Mouse (Mus musculus): ENCODE results near the gene Arpc4. TPM values are rescaled to one million over a fixed set of nuclear protein-coding genes. Genes with fewer than 3 reads are reported as not detected.

Arpc4 gene
- polyA plus RNA-seq, 1 experiment from 2014 or later, result 231 TPM

DNA sequence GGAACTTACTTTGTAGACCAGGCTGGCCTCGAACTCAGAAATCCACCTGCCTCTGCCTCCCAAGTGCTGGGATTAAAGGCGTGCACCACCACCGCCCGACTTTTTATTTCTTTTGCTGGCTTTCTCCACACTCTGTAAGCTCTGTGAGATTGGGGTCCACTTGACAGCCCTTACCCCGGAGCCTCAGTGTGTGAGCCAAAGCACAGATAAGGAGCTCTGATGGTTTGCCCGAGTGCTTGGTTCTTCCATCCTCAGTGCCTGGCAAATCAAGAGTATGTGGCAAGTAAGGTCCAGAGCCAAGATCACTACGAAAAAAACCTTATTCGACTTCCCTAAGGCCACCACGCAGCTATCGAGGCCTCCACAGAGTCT, 14.1 kb downstream of the Arpc4 start:
- H3K36me3 ChIP-seq (replicated peaks; ENCODE audit: control insufficient read depth, insufficient read depth), result peaks cover 48% of the 10 kb centered on the region
- peak overlapping the region; percentile 67 for H3K4me2 ChIP-seq (replicated peaks)
- DNase-seq (ENCODE audit: low spot score) (no peak), ATAC-seq (ENCODE audit: low FRiP score) (0 out of 2 replicates have a peak, but pooled peaks have one; percentile 1)
- peak overlapping the region; percentile 70 for H3K9ac ChIP-seq
- H3K4me1 ChIP-seq (replicated peaks; ENCODE audit: control insufficient read depth, insufficient read depth, low read length), result peaks cover 9% of the 10 kb centered on the region; the same call in 1 of the 2 replicates
- WGBS, result 19% methylated on average over 10 of the region's 10 CpGs
- H3K27ac ChIP-seq, result no peak overlapping the region
- H3K4me3 ChIP-seq (replicated peaks; ENCODE audit: low read length), result peak overlapping the region; percentile 32
- no peaks in the 10 kb centered on the region for H3K27me3 ChIP-seq (ENCODE audit: control insufficient read depth, insufficient read depth, low read length)
- H3K9me3 ChIP-seq (ENCODE audit: control insufficient read depth, low read length), result no peaks in the 10 kb centered on the region

DNA sequence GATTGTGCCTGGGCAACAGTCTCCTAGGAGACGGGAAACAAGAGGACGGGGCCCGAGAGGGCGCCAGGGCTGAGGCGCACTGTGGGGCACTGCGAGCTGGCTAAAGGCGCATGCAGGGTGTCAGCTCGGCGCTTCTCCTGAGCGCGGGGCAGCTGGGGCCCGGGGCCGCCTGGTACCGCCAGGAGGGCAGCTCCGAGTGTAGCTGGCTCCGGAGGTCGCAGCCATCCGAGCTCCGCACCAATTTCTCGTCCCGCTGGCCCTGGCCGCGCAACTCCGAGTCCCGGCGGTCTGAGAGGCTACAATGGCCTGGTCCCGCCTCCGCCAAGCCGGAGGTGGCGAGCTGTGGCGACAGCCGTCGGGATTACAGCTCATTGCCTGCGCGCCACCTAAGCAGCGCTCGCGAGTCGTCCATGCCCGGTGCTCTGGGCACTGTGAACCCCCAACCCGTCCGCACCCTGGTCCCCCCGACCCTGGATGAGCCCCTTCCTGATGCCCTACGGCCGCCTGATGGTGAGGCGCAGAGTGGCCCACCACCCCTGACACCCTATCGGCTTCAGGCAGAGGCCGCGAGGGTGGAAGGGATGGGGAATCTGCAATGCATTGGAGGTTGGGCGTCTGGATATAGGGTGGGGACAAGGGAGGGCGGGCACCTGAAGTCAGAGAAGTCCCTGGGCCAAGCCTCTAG, 14.6 kb downstream of the Arpc4 start:
- Histone ChIP-seq H3K4me1 (replicated peaks; ENCODE audit: control insufficient read depth, insufficient read depth, low read length) (peaks cover 9% of the 10 kb centered on the region; the same call in 1 of the 2 replicates), H3K27ac (peak overlapping the region; percentile 71), H3K36me3 (replicated peaks; ENCODE audit: control insufficient read depth, insufficient read depth) (peaks cover 43% of the 10 kb centered on the region), H3K9me3 (ENCODE audit: control insufficient read depth, low read length) (no peaks in the 10 kb centered on the region), H3K4me2 (replicated peaks) (peak overlapping the region; percentile 67), H3K9ac (peak overlapping the region; percentile 70), H3K4me3 (replicated peaks; ENCODE audit: low read length) (peak overlapping the region; percentile 32), H3K27me3 (ENCODE audit: control insufficient read depth, insufficient read depth, low read length) (no peaks in the 10 kb centered on the region)
- DNase-seq (ENCODE audit: low spot score) (peak; percentile 71), ATAC-seq (ENCODE audit: low FRiP score) (peak; percentile 91)
- WGBS, result 1% methylated on average over 51 of the region's 51 CpGs

DNA sequence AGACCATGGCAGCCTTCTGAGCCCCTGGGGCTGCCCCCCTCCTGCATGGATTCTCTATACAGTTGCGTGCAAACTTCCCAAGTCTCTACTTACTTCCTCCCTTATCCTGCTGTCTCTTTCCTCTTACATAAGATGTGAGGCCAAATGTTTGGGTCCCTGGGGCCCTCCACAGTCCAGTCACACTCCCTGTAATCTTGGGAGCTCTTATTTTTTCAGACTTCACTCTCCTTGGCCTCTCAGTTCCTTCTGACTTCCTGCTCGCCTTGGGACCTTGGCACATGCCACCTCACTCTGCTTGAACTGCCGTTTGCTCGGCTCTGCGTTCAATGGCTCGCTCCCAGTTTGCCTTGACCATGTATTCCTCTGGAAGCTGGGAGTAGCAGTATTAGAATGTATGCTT, 16.0 kb downstream of the Arpc4 start:
- H3K4me3 ChIP-seq (replicated peaks; ENCODE audit: low read length), result no peak overlapping the region
- ATAC-seq (ENCODE audit: low FRiP score) (no peak), DNase-seq (ENCODE audit: low spot score) (no peak)
- H3K4me1 ChIP-seq (replicated peaks; ENCODE audit: control insufficient read depth, insufficient read depth, low read length), result peaks cover 9% of the 10 kb centered on the region; the same call in 1 of the 2 replicates
- H3K27ac ChIP-seq, result no peak overlapping the region
- no peaks in the 10 kb centered on the region for H3K27me3 ChIP-seq (ENCODE audit: control insufficient read depth, insufficient read depth, low read length)
- no peak overlapping the region for H3K4me2 ChIP-seq (replicated peaks)
- no peaks in the 10 kb centered on the region for H3K9me3 ChIP-seq (ENCODE audit: control insufficient read depth, low read length)
- WGBS, result 87% methylated on average over 6 of the region's 6 CpGs
- no peak overlapping the region for H3K9ac ChIP-seq
- peaks cover 38% of the 10 kb centered on the region for H3K36me3 ChIP-seq (replicated peaks; ENCODE audit: control insufficient read depth, insufficient read depth)

DNA sequence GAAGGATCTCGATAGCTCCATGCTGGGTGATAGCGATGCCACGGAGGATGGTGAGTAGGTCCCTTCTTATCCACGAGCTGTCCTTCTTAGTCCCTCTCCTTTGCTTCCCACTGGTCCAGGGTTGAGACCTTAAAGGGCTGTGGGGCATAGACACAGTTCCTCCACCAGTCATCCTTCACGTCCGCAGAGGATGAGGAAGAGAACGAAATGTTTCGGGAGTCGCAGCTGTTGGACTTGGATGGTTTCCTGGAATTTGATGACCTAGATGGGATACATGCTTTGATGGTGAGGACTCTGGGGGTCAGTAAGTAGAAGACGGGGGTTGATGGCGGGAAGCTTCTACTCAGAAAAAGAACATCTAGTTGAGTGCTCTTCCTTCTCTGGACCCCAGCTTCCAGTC, 16.9 kb downstream of the Arpc4 start:
- no peak overlapping the region for H3K4me3 ChIP-seq (replicated peaks; ENCODE audit: low read length)
- no peaks in the 10 kb centered on the region for H3K27me3 ChIP-seq (ENCODE audit: control insufficient read depth, insufficient read depth, low read length)
- no peak overlapping the region for H3K9ac ChIP-seq
- ATAC-seq (ENCODE audit: low FRiP score) (no peak), DNase-seq (ENCODE audit: low spot score) (no peak)
- no peak overlapping the region for H3K27ac ChIP-seq
- H3K36me3 ChIP-seq (replicated peaks; ENCODE audit: control insufficient read depth, insufficient read depth), result peaks cover 29% of the 10 kb centered on the region
- WGBS, result 95% methylated on average over 11 of the region's 11 CpGs
- peaks cover 9% of the 10 kb centered on the region; the same call in 1 of the 2 replicates for H3K4me1 ChIP-seq (replicated peaks; ENCODE audit: control insufficient read depth, insufficient read depth, low read length)
- H3K4me2 ChIP-seq (replicated peaks), result no peak overlapping the region
- H3K9me3 ChIP-seq (ENCODE audit: control insufficient read depth, low read length), result no peaks in the 10 kb centered on the region

DNA sequence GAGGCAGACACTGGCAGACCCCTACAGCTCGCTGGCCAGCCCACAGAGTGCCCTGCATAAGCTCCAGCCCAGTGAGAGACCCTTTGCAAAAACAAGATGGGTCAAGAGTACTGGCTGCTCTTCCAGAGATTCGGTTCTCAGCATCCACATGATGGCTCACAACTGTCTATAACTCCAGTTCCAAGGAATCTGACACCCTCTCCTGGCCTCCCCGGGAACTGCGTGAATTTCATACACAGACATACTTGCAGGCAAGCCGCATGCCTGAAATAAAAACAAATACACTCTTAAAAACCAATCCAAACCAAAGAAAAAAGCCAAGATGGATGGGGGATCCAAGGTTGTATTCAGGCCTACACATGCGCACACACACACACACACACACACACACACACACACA, 17.6 kb downstream of the Arpc4 start:
- Histone ChIP-seq H3K27me3 (ENCODE audit: control insufficient read depth, insufficient read depth, low read length) (no peaks in the 10 kb centered on the region), H3K9me3 (ENCODE audit: control insufficient read depth, low read length) (no peaks in the 10 kb centered on the region), H3K36me3 (replicated peaks; ENCODE audit: control insufficient read depth, insufficient read depth) (peaks cover 22% of the 10 kb centered on the region), H3K9ac (no peak overlapping the region), H3K27ac (no peak overlapping the region), H3K4me1 (replicated peaks; ENCODE audit: control insufficient read depth, insufficient read depth, low read length) (peaks cover 9% of the 10 kb centered on the region; the same call in 1 of the 2 replicates), H3K4me3 (replicated peaks; ENCODE audit: low read length) (no peak overlapping the region), H3K4me2 (replicated peaks) (no peak overlapping the region)
- WGBS, result 94% methylated on average over 6 of the region's 6 CpGs
- no peak for DNase-seq (ENCODE audit: low spot score)
- no peak for ATAC-seq (ENCODE audit: low FRiP score)

DNA sequence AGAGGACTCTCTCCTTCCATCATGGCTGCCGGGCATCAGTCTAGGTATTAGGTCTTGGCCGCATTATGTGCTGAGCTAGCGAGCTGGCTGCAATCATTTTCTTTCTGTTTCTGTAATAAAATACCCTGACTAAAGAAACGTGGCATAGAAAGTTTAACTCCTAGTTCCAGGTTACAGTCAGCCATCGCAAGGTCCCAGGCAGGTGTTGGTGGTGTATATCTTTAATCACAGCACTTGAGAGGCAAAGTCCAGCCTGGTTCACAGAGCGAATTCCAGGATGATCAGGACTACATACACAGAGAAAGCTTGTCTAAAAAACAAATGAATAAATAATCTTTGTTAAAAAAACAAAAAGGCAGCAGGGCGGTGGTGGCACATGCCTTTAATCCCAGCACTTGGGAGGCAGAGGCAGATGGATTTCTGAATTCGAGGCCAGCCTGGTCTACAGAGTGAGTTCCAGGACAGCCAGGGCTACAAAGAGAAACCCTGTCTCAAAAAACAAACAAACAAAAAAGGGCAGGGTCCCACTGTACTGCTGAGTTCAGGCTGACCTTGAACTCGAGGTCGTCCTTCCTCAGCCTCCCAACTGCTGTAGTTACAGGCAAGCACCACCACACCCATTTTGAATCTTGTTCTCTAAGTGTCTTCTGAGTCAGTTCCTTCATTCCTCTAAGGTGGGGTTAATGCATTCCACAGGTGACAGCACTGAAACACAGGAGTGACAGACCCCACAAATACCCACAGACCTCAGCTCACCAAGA, 18.5 kb downstream of the Arpc4 start:
- DNase-seq (ENCODE audit: low spot score), result no peak
- Histone ChIP-seq H3K9ac (no peak overlapping the region), H3K4me2 (replicated peaks) (no peak overlapping the region), H3K4me1 (replicated peaks; ENCODE audit: control insufficient read depth, insufficient read depth, low read length) (peaks cover 9% of the 10 kb centered on the region; the same call in 1 of the 2 replicates), H3K4me3 (replicated peaks; ENCODE audit: low read length) (no peak overlapping the region), H3K9me3 (ENCODE audit: control insufficient read depth, low read length) (no peaks in the 10 kb centered on the region), H3K27ac (no peak overlapping the region), H3K27me3 (ENCODE audit: control insufficient read depth, insufficient read depth, low read length) (no peaks in the 10 kb centered on the region), H3K36me3 (replicated peaks; ENCODE audit: control insufficient read depth, insufficient read depth) (peaks cover 17% of the 10 kb centered on the region)
- 87% methylated on average over 10 of the region's 10 CpGs for WGBS
- no peak for ATAC-seq (ENCODE audit: low FRiP score)

DNA sequence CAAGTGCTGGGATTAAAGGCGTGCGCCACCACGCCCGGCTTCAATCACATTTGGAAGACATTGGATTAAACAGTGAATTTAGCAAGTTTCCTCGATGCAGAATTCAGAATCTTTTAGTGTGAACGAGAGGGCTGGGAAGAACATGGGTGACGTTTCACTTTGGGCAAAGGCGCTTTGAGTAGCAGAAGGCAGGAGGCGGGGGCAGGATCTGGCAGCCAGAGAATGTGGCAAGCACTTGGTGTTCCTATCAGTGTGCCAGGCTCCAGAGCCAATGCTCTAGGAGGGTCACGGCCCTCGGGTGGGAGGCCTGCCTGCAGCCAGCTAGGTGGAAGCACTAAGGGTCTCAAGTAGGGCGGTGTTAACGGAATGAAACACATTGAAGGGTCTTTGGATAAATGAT, 24.2 kb downstream of the Arpc4 start:
- Histone ChIP-seq H3K4me3 (replicated peaks; ENCODE audit: low read length) (no peak overlapping the region), H3K9me3 (ENCODE audit: control insufficient read depth, low read length) (no peaks in the 10 kb centered on the region), H3K9ac (no peak overlapping the region), H3K4me2 (replicated peaks) (no peak overlapping the region), H3K27me3 (ENCODE audit: control insufficient read depth, insufficient read depth, low read length) (no peaks in the 10 kb centered on the region), H3K4me1 (replicated peaks; ENCODE audit: control insufficient read depth, insufficient read depth, low read length) (no peaks in the 10 kb centered on the region), H3K36me3 (replicated peaks; ENCODE audit: control insufficient read depth, insufficient read depth) (peaks cover 20% of the 10 kb centered on the region), H3K27ac (no peak overlapping the region)
- DNase-seq (ENCODE audit: low spot score), result no peak
- ATAC-seq (ENCODE audit: low FRiP score), result no peak
- WGBS, result 92% methylated on average over 13 of the region's 13 CpGs

DNA sequence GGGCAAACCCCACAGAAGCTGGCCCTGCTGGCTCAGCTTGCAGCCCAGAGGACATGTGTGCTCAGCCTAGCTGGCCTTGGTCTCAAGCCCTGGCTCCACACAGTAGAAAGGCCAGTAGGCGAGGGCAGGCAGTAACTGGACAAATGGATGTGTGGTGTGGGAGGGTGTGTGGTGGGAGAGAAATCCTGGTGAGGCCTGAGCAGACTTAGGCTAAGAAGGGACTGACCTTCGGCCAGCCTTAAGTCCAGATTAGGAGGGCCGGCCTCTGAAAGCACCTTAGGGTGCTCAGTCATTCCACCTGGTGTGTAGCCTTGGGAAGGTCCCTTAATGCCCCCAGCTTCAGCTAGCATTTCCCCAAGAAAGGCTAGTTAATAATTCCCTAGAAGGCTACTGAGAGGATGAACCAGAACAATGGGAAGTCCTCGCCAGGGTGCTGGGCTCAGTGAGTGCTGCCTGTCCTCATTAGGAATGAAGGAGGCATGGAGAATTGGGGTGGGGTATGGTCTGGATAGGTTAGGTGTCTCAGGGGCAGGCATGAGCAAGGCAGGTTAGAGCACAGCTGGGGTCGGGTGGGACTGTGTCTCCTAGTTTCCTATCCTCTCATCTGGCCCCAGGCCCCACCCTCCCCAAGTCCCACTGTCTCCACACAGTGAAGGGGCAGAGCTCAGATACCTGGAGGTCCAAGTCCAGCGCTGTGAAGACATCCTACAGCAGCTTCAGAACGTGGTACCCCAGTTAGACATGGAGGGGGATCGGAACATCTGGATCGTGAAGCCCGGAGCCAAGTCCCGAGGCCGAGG, 26.9 kb downstream of the Arpc4 start:
- Histone ChIP-seq H3K27ac (no peak overlapping the region), H3K4me1 (replicated peaks; ENCODE audit: control insufficient read depth, insufficient read depth, low read length) (no peaks in the 10 kb centered on the region), H3K36me3 (replicated peaks; ENCODE audit: control insufficient read depth, insufficient read depth) (peaks cover 33% of the 10 kb centered on the region), H3K27me3 (ENCODE audit: control insufficient read depth, insufficient read depth, low read length) (no peaks in the 10 kb centered on the region), H3K4me3 (replicated peaks; ENCODE audit: low read length) (no peak overlapping the region), H3K9ac (no peak overlapping the region), H3K4me2 (replicated peaks) (no peak overlapping the region), H3K9me3 (ENCODE audit: control insufficient read depth, low read length) (no peaks in the 10 kb centered on the region)
- 75% methylated on average over 12 of the region's 12 CpGs for WGBS
- DNase-seq (ENCODE audit: low spot score) (no peak), ATAC-seq (ENCODE audit: low FRiP score) (peak; percentile 24; the same call in 1 of the 2 replicates)

DNA sequence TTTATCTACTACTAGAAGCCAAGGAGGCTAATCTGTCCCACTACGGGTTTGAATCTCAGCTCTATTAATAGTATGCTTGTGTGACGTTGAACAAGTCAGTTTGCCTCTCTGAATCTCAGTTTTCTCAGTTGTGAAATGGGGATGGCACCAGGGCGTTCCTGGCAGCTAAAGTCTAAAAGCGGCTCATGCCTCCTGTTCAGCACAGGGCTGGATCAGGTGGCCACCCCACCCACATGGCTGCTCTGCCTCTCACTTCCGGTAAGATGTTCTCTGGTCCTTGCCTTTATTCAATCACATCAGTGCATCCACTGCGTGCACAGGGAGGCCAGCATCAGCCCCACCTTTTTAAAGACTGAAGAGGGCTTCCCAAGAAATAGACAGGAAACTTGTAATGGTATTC, 27.6 kb downstream of the Arpc4 start:
- H3K9ac ChIP-seq, result no peak overlapping the region
- H3K4me3 ChIP-seq (replicated peaks; ENCODE audit: low read length), result no peak overlapping the region
- H3K27ac ChIP-seq, result no peak overlapping the region
- peaks cover 33% of the 10 kb centered on the region for H3K36me3 ChIP-seq (replicated peaks; ENCODE audit: control insufficient read depth, insufficient read depth)
- no peaks in the 10 kb centered on the region for H3K27me3 ChIP-seq (ENCODE audit: control insufficient read depth, insufficient read depth, low read length)
- 90% methylated on average over 6 of the region's 6 CpGs for WGBS
- ATAC-seq (ENCODE audit: low FRiP score) (no peak), DNase-seq (ENCODE audit: low spot score) (no peak)
- no peaks in the 10 kb centered on the region for H3K9me3 ChIP-seq (ENCODE audit: control insufficient read depth, low read length)
- H3K4me1 ChIP-seq (replicated peaks; ENCODE audit: control insufficient read depth, insufficient read depth, low read length), result no peaks in the 10 kb centered on the region
- H3K4me2 ChIP-seq (replicated peaks), result no peak overlapping the region

Data from hindbrain, embryonic 14.5 days (tissue).